Mouse (Mus musculus): ENCODE measurements at regions not wholly inside any gene's neighbourhood (a gene's known extent, or its start where the extent isn't known, plus 50 kb on each side); places are given as distances from the start of the nearest gene placed in this dataset.

DNA sequence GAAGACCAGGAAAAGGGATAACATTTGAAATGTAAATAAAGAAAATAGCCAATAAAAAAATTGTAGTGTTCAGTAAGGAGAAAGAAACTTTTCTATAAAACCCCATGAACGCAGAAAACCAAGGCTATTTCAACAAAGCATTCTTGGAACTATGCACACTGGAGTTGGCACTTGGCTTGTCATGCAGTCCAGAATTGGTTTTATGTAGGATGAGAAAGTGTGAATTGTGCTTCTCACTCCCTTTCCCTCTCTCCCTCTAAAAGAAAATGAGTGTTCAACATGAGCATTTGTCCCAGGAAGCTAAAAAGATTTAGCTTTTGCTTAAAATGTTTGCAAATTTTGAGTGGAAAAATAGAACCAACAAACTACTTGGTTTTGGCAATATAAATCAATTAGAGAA lies 841.6 kb upstream of the Adam24 start:
- H3K9me3 ChIP-seq, result no peaks in the 10 kb centered on the region
- no peak overlapping the region for H3K9ac ChIP-seq
- H3K36me3 ChIP-seq, result no peaks in the 10 kb centered on the region
- H3K4me1 ChIP-seq, result no peaks in the 10 kb centered on the region
- no peak overlapping the region for H3K4me2 ChIP-seq
- H3K27me3 ChIP-seq (replicated peaks), result no peaks in the 10 kb centered on the region
- H3K4me3 ChIP-seq, result no peak overlapping the region
- ATAC-seq (ENCODE audit: extremely low read depth, insufficient number of reproducible peaks, low FRiP score, low TSS enrichment), result no peak
- H3K27ac ChIP-seq (replicated peaks), result no peak overlapping the region
- WGBS, result 79% methylated on average over 1 of the region's 1 CpGs

DNA sequence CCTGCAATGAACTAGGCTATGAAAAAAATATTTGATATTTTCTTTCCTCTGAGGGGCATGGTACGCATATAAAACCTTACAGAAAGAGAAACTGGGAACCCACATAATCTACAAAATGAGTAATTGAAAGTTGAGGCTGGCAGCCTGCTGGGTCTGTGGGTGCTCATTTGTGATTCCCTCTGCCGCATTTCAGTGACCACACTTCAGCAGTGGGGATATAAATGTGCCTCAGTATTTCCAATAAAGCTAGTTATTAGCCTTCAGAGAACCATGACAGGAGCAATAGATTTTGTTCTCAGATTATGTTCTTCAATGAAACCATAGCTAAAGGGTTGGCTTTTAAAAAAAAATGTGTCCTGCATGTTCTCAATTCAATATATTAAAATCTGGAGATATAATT lies 828.0 kb upstream of the Adam24 start:
- no peak overlapping the region for H3K4me3 ChIP-seq
- H3K9me3 ChIP-seq, result no peaks in the 10 kb centered on the region
- no peak for ATAC-seq (ENCODE audit: extremely low read depth, insufficient number of reproducible peaks, low FRiP score, low TSS enrichment)
- H3K9ac ChIP-seq, result no peak overlapping the region
- H3K27me3 ChIP-seq (replicated peaks), result no peaks in the 10 kb centered on the region
- WGBS, result 76% methylated on average over 2 of the region's 2 CpGs
- H3K27ac ChIP-seq (replicated peaks), result no peak overlapping the region
- H3K36me3 ChIP-seq, result no peaks in the 10 kb centered on the region
- H3K4me1 ChIP-seq, result no peaks in the 10 kb centered on the region
- no peak overlapping the region for H3K4me2 ChIP-seq

DNA sequence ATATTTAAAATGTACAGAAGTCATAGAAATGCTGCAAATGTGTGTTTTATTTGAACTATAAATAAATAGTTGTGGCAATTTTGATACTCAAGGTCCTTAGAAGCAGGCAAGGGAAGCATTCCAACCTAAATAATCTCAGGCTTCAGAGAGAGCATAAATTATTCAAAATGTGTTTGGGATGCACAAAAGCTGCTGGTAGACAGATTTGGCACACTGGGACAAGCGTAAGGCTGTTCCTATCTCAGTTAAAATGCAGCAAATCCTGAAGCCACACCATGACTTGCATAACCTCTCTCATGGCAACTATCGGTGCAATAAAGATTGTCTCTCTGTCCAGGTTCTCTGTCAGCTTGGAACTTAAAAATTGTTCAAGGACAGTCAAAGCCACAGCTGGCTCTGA lies 812.3 kb upstream of the Adam24 start:
- ATAC-seq (ENCODE audit: extremely low read depth, insufficient number of reproducible peaks, low FRiP score, low TSS enrichment), result no peak

DNA sequence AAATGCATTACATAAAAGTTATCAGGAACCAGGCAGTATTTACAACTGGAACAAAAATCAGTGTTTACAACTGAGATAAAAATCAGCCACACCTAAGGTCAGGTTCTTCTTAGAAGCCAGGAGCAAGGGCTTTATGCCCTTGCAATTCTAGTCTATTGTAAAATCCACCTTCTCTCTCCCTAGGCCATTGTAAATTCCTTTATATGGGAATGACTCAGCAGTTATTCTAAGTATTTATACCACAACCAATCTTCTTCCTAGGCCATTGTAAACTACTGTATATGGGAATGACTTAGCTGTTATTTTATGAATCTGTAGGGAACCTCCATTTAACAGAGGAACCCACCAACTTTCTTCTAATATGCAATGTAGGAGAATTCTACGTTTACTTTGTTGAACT lies 772.6 kb upstream of the Adam24 start:
- H3K4me3 ChIP-seq, result no peak overlapping the region
- H3K36me3 ChIP-seq, result no peaks in the 10 kb centered on the region
- no peak for ATAC-seq (ENCODE audit: extremely low read depth, insufficient number of reproducible peaks, low FRiP score, low TSS enrichment)
- H3K4me1 ChIP-seq, result no peaks in the 10 kb centered on the region
- H3K27ac ChIP-seq (replicated peaks), result no peak overlapping the region
- no peaks in the 10 kb centered on the region for H3K27me3 ChIP-seq (replicated peaks)
- no peak overlapping the region for H3K9ac ChIP-seq
- 72% methylated on average over 1 of the region's 1 CpGs for WGBS
- H3K9me3 ChIP-seq, result no peaks in the 10 kb centered on the region
- no peak overlapping the region for H3K4me2 ChIP-seq

More for the DNA sequence above, 812.3 kb upstream of the Adam24 start:
- no peak overlapping the region for H3K9ac ChIP-seq
- WGBS, result 73% methylated on average over 2 of the region's 2 CpGs
- no peaks in the 10 kb centered on the region for H3K27me3 ChIP-seq (replicated peaks)
- H3K4me2 ChIP-seq, result no peak overlapping the region
- H3K4me3 ChIP-seq, result no peak overlapping the region
- no peaks in the 10 kb centered on the region for H3K4me1 ChIP-seq
- H3K36me3 ChIP-seq, result no peaks in the 10 kb centered on the region
- no peak overlapping the region for H3K27ac ChIP-seq (replicated peaks)
- no peaks in the 10 kb centered on the region for H3K9me3 ChIP-seq

DNA sequence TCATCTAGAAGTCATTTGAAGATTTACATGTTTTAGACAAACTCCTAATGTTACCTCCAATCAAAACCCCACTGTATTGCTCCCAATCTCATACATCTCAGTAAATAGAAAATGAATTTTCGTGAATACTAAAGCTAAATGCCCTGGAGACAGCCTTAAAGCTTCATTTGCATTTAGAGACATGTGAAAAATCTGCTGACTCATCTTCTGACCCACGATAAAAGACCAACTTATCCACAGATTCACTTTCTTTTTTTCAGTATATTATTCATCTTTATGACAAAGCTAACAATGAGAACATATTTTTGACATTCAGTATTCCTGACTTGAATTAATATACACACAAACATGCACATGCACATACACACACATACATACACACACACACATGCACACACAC lies 762.0 kb upstream of the Adam24 start:
- Histone ChIP-seq H3K36me3 (no peaks in the 10 kb centered on the region), H3K4me2 (no peak overlapping the region), H3K4me3 (no peak overlapping the region), H3K27me3 (replicated peaks) (no peaks in the 10 kb centered on the region), H3K9me3 (no peaks in the 10 kb centered on the region), H3K4me1 (no peaks in the 10 kb centered on the region), H3K27ac (replicated peaks) (no peak overlapping the region), H3K9ac (no peak overlapping the region)
- WGBS, result 46% methylated on average over 2 of the region's 2 CpGs
- no peak for ATAC-seq (ENCODE audit: extremely low read depth, insufficient number of reproducible peaks, low FRiP score, low TSS enrichment)

DNA sequence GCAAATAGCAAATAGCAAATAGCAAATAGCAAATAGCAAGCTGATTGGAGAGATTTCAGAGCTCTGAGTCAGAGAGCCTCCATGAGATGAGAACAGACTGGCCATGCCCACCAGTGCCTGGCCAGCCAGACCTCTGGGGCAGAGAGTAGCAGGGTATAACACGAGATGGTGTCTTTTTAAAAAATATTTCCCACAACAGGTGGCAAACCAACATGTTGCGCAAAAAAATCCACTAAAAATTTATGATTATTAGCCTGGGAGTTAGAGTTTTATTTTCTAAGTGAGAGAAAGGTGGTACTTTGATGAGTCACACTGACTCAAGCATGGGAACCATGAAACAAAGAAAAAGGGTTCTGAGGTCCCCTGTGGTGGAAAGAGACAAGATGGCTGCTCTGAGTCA lies 753.5 kb upstream of the Adam24 start:
- Histone ChIP-seq H3K36me3 (no peaks in the 10 kb centered on the region), H3K9me3 (0 out of 2 replicates have a peak, but pooled peaks cover 3% of the 10 kb centered on the region), H3K4me2 (no peak overlapping the region), H3K27me3 (replicated peaks) (no peaks in the 10 kb centered on the region), H3K27ac (replicated peaks) (no peak overlapping the region), H3K9ac (no peak overlapping the region), H3K4me3 (no peak overlapping the region), H3K4me1 (no peaks in the 10 kb centered on the region)
- 73% methylated on average over 2 of the region's 2 CpGs for WGBS
- ATAC-seq (ENCODE audit: extremely low read depth, insufficient number of reproducible peaks, low FRiP score, low TSS enrichment), result no peak

DNA sequence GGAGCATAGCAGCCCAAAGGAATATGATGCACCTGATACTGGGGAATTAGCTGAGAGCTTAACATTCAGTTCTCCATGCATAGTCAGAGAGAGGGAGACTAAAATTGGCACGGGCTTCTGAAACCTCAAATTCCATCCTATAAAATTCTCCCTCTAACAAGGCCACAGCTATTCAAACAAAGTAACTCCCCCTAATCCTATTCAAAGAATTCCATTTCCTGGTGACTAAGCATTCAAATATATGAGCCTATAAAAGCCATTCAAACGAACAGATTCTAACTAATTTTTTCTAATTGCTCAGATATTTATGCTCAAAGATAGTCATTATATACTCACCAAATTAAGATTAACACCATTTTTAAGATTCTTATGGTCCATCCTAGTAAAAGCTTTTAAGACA lies 751.1 kb upstream of the Adam24 start:
- 59% methylated on average over 2 of the region's 2 CpGs for WGBS
- H3K27me3 ChIP-seq (replicated peaks), result no peaks in the 10 kb centered on the region
- no peak overlapping the region for H3K4me2 ChIP-seq
- H3K9me3 ChIP-seq, result 0 out of 2 replicates have a peak, but pooled peaks cover 3% of the 10 kb centered on the region
- no peak overlapping the region for H3K9ac ChIP-seq
- no peak overlapping the region for H3K27ac ChIP-seq (replicated peaks)
- H3K4me1 ChIP-seq, result no peaks in the 10 kb centered on the region
- ATAC-seq (ENCODE audit: extremely low read depth, insufficient number of reproducible peaks, low FRiP score, low TSS enrichment), result no peak
- H3K36me3 ChIP-seq, result no peaks in the 10 kb centered on the region
- no peak overlapping the region for H3K4me3 ChIP-seq

DNA sequence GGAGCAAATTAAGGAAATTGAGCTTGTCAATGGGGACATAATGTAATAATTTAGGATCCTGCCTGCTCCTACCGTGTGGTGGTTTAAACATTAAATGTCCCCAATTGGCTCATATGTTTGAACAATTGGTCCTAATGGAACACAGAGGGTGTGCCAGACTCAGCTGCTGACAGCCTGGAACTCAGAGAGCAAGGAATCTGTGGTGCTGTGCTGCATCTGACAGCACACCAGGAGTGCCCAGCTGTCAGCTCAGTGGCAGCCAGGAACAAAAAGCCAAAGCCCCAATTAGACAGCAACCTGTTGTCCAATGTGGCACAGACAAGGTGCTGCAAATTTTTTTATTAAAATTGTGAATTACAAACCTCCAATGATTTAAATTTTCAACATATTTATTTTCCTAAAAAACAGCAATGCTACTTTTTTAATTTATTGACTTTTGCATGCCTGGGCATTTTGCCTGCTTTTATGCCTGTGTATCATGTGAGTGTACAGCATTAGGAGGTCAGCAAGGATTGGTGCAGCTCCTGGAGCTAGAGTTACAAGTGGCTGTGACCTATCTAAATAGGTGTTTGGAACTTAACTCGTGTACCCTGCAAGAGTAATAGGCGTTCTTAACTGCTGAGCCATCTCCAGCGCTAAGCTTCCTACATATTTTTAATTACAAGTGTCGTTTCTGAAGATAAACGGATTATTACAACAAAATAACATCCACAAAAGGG lies 724.5 kb upstream of the Adam24 start:
- Histone ChIP-seq H3K36me3 (no peaks in the 10 kb centered on the region), H3K9ac (no peak overlapping the region), H3K4me2 (no peak overlapping the region), H3K4me1 (no peaks in the 10 kb centered on the region), H3K4me3 (no peak overlapping the region), H3K27ac (replicated peaks) (no peak overlapping the region), H3K27me3 (replicated peaks) (no peaks in the 10 kb centered on the region), H3K9me3 (no peaks in the 10 kb centered on the region)
- ATAC-seq (ENCODE audit: extremely low read depth, insufficient number of reproducible peaks, low FRiP score, low TSS enrichment), result no peak
- 56% methylated on average over 6 of the region's 6 CpGs for WGBS

DNA sequence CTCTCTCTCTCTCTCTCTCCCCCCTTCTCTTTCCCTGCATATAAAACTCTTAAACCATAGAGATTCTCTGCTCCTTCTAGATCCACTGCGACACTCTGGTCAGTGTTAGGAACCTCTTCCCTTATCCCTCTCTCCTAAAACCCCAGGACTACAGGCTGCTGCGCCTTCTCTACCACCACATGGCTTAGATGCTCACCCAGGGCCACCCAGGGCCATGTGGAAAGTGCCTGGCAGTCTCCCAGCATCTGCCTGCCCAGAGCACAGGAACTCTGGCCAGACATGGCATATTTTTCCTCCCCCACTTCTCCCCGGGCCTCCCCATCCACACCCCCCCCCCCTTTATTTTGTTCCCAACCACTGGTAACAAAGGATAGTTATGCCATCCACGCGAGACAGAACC lies 720.4 kb upstream of the Adam24 start:
- Histone ChIP-seq H3K9ac (no peak overlapping the region), H3K4me1 (no peaks in the 10 kb centered on the region), H3K27ac (replicated peaks) (no peak overlapping the region), H3K36me3 (no peaks in the 10 kb centered on the region), H3K4me2 (no peak overlapping the region), H3K27me3 (replicated peaks) (no peaks in the 10 kb centered on the region), H3K9me3 (no peaks in the 10 kb centered on the region), H3K4me3 (no peak overlapping the region)
- 57% methylated on average over 5 of the region's 5 CpGs for WGBS
- ATAC-seq (ENCODE audit: extremely low read depth, insufficient number of reproducible peaks, low FRiP score, low TSS enrichment), result no peak

DNA sequence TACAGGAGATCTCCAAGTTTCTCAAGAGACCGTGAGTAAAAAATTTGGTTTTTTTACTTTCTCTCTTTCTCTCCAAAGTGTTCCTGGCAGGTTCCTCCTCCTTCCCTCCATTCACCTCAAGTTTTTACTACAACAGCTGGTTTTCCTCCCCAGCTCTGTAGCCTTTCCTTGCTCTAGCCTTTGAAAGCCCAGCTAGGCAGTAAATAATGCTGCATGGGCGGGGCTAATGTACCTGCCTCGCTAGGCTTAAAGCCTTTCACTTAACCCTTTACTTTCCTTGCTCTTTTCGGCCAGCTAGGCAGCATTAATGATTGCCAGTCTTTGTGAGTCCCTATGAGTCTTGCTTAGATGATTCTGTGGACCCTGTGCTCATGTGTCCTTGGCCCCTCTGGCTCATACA lies 720.0 kb upstream of the Adam24 start:
- WGBS, result 29% methylated on average over 4 of the region's 4 CpGs
- Histone ChIP-seq H3K27ac (replicated peaks) (no peak overlapping the region), H3K4me1 (no peaks in the 10 kb centered on the region), H3K36me3 (no peaks in the 10 kb centered on the region), H3K4me3 (no peak overlapping the region), H3K27me3 (replicated peaks) (no peaks in the 10 kb centered on the region), H3K9me3 (no peaks in the 10 kb centered on the region), H3K4me2 (no peak overlapping the region), H3K9ac (no peak overlapping the region)
- no peak for ATAC-seq (ENCODE audit: extremely low read depth, insufficient number of reproducible peaks, low FRiP score, low TSS enrichment)

DNA sequence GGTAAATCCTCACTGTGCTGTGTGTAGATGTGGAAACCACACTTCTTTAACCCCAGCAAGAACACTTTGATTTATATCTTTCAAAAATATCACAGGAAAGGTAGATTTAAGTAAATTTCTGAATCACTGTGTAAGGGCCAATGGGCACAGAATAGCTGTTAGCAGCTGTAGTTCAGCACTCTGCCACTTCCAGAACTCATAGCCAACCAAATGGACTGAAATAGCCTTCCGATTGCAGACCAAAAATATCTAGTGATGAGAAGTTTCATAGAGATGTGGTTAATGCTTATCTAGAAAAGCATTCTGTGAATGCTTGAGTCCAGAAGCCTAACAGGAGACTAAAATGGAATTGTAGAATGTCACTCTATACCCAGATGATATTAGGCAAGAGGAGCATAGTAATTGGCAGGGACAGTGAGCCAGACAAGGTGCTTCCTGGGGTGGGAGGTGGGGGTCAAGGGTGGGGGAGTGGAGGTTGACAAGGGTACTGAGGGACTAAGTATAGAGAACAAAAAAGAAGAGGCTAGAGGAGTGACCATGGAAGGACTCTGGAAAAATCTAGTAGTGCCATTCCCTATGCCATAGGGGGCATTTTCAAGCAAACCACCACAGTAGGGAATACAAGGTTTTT lies 669.6 kb upstream of the Adam24 start:
- Histone ChIP-seq H3K27me3 (replicated peaks) (no peaks in the 10 kb centered on the region), H3K4me2 (no peak overlapping the region), H3K9me3 (no peaks in the 10 kb centered on the region), H3K9ac (no peak overlapping the region), H3K27ac (replicated peaks) (peak overlapping the region; percentile 60), H3K36me3 (no peaks in the 10 kb centered on the region), H3K4me1 (peaks cover 10% of the 10 kb centered on the region), H3K4me3 (no peak overlapping the region)
- ATAC-seq (ENCODE audit: extremely low read depth, insufficient number of reproducible peaks, low FRiP score, low TSS enrichment), result no peak; the same call in 1 of the 2 replicates
- 40% methylated on average over 1 of the region's 1 CpGs for WGBS

DNA sequence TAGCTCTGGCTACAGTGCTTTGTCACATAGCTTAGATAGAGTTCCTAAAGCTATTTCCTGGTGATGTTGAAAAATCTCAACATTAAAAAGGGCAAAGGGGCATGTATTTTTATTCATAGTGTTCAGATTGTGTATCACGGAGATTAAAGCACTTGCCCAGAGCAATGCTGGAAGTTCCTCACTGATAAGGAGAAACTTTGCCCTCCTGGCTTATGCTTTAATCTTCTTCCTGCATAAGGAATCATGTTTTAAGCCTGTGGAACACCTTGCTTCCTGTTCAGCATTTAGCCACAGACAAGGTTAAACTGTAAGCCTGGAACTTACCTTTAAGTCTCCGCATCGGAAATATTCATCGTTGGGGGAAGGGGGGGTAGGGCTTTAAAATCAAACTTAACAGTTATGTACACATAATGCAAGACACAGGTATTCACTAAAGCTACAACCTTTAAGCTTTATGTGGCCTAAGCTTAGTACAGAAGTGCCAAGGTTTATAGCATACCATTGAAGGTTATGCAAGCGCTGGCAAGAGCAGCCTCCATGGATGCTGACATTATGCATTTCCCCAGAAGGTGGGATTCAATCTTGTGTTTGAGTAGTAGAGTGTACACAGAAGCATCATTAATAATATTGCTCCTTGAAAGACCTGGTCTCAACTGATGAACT lies 655.5 kb upstream of the Adam24 start:
- 70% methylated on average over 5 of the region's 5 CpGs for WGBS
- Histone ChIP-seq H3K36me3 (no peaks in the 10 kb centered on the region), H3K9ac (no peak overlapping the region), H3K4me3 (no peak overlapping the region), H3K4me2 (no peak overlapping the region), H3K27ac (replicated peaks) (peak overlapping the region; percentile 50), H3K9me3 (no peaks in the 10 kb centered on the region), H3K4me1 (peaks cover 4% of the 10 kb centered on the region), H3K27me3 (replicated peaks) (no peaks in the 10 kb centered on the region)
- ATAC-seq (ENCODE audit: extremely low read depth, insufficient number of reproducible peaks, low FRiP score, low TSS enrichment), result no peak
